Mouse (Mus musculus): ENCODE results near the gene Ttpal. TPM values are rescaled to one million over a fixed set of nuclear protein-coding genes. Genes with fewer than 3 reads are reported as not detected.

Ttpal gene
- polyA plus RNA-seq, 2 experiments = 25.3 to 48.0 TPM

DNA sequence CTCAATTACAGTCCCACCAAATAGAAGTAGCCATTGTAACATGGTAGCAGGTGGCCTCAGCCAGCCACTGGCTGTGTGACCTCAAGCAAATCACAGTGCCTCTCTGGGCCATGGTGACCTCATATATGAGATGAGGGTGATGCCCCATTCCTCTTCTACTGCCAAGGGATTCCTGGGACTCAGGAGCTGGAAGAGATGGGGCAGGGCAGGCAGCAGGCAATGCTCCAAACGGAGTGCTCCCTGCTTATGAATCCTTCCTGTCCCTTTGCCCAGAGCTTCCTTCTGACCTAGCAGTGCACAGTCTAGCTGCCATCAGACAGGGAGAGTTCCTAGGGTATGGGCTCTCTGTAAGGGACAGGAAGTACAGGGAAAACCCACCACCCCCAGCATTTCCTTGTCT lies 43.6 kb upstream of the Ttpal start:
- Histone ChIP-seq H3K4me3 (replicated peaks; ENCODE audit: low read length) (no peak overlapping the region), H3K27me3 (ENCODE audit: control insufficient read depth, insufficient read depth, low read length) (no peaks in the 10 kb centered on the region), H3K27ac (replicated peaks; ENCODE audit: low read depth, low read length) (no peak overlapping the region), H3K36me3 (ENCODE audit: control insufficient read depth, insufficient read depth, low read length) (no peaks in the 10 kb centered on the region), H3K9ac (ENCODE audit: low read depth, low read length, severe bottlenecking) (no peak overlapping the region), H3K4me2 (replicated peaks; ENCODE audit: low read depth, low read length, severe bottlenecking) (no peak overlapping the region), H3K4me1 (ENCODE audit: control insufficient read depth, insufficient read depth, low read length) (no peaks in the 10 kb centered on the region), H3K9me3 (ENCODE audit: control insufficient read depth, low read length) (no peaks in the 10 kb centered on the region)
- WGBS = 83% methylated on average over 1 of the region's 1 CpGs
- no peak for TF ChIP-seq POLR2A (IDR thresholded peaks at IDR 0.05; ENCODE audit: borderline replicate concordance, extremely low read depth, insufficient read depth, insufficient read length)
- ATAC-seq (ENCODE audit: low FRiP score, low read depth) (no peak), DNase-seq (ENCODE audit: low spot score) (no peak)

DNA sequence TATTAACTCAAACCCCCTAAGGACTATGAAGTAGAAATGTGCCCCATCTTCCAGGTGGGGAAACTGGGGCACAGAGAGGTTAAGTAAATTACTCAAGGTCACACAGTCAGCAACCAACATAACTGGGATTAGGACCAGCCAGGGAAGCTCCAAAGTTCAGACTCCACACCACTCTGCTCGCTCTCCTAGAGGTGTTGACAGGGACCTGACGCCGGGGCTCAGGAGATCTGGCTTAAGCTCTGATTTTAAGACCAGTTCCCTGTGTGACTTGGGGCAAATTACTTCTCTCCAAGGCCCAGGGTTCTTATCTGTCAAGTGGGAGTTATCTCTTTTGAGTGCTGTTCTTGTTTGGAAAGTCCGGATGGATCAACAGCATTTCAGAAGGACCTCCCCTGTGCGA lies 42.9 kb upstream of the Ttpal start:
- no peak for ATAC-seq (ENCODE audit: low FRiP score, low read depth)

DNA sequence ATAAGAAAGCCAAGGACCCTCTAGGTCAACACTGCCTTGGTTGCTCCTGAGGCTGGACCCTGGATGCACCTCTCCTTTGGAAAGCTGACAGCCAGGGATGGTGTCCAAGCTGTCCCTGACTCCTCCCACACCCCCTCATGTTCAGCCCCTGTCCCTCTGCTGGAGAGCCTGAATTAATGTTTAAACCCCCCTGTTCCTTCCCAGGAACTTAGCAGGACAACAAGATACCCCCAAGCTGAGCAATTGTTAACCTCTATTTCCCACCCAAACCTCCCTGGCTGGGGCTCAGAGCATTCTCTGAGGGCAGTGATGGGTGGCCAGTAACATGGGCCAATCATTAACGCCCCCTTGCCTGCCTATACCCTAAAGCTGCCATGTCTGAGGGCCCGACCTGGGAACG lies 41.9 kb upstream of the Ttpal start:
- Histone ChIP-seq H3K4me1 (ENCODE audit: control insufficient read depth, insufficient read depth, low read length) (no peaks in the 10 kb centered on the region), H3K27me3 (ENCODE audit: control insufficient read depth, insufficient read depth, low read length) (no peaks in the 10 kb centered on the region), H3K9ac (ENCODE audit: low read depth, low read length, severe bottlenecking) (no peak overlapping the region), H3K27ac (replicated peaks; ENCODE audit: low read depth, low read length) (no peak overlapping the region), H3K9me3 (ENCODE audit: control insufficient read depth, low read length) (no peaks in the 10 kb centered on the region), H3K36me3 (ENCODE audit: control insufficient read depth, insufficient read depth, low read length) (no peaks in the 10 kb centered on the region), H3K4me3 (replicated peaks; ENCODE audit: low read length) (no peak overlapping the region), H3K4me2 (replicated peaks; ENCODE audit: low read depth, low read length, severe bottlenecking) (no peak overlapping the region)
- no peak for TF ChIP-seq POLR2A (IDR thresholded peaks at IDR 0.05; ENCODE audit: borderline replicate concordance, extremely low read depth, insufficient read depth, insufficient read length)
- WGBS = 78% methylated on average over 3 of the region's 3 CpGs
- ATAC-seq (ENCODE audit: low FRiP score, low read depth) (no peak), DNase-seq (ENCODE audit: low spot score) (no peak)

More for the DNA sequence above, 42.9 kb upstream of the Ttpal start:
- no peak for DNase-seq (ENCODE audit: low spot score)
- H3K36me3 ChIP-seq (ENCODE audit: control insufficient read depth, insufficient read depth, low read length) = no peaks in the 10 kb centered on the region
- no peak overlapping the region for H3K4me3 ChIP-seq (replicated peaks; ENCODE audit: low read length)
- no peaks in the 10 kb centered on the region for H3K27me3 ChIP-seq (ENCODE audit: control insufficient read depth, insufficient read depth, low read length)
- no peak for TF ChIP-seq POLR2A (IDR thresholded peaks at IDR 0.05; ENCODE audit: borderline replicate concordance, extremely low read depth, insufficient read depth, insufficient read length)
- H3K9me3 ChIP-seq (ENCODE audit: control insufficient read depth, low read length) = no peaks in the 10 kb centered on the region
- 79% methylated on average over 5 of the region's 5 CpGs for WGBS
- no peaks in the 10 kb centered on the region for H3K4me1 ChIP-seq (ENCODE audit: control insufficient read depth, insufficient read depth, low read length)
- H3K27ac ChIP-seq (replicated peaks; ENCODE audit: low read depth, low read length) = no peak overlapping the region
- no peak overlapping the region for H3K9ac ChIP-seq (ENCODE audit: low read depth, low read length, severe bottlenecking)
- no peak overlapping the region for H3K4me2 ChIP-seq (replicated peaks; ENCODE audit: low read depth, low read length, severe bottlenecking)

DNA sequence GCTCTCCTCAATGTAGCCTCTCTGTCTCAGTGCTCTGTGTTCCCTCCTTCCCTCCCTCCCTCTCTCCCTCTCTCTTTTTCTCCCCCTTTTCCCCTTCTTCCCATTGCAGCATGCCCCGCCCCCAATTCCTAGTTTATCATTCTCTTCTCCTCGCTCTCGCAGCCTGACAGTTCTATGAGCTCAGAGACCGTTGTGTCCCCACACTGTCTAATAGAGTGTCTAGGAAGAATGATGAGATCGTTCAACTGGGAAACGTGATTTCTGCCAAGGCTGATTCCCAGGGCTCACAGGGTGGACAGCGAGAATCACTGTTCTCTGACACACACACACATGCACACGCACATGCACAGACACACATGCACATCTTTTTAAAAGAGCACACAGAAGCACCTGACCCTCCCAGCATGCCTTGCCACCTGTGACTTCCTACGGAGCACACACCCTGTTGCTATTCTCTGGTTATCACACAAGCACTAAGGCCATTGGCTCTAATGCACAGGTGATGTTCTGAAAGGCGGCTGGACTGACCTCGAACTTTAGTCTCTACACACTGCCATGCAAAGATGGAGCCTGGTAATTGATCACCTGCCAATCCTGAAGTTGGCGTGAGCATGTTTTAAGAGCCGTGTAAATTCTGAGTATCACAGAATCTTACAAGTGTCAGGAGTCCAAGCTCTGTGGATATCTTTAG lies 40.7 kb upstream of the Ttpal start:
- H3K27me3 ChIP-seq (ENCODE audit: control insufficient read depth, insufficient read depth, low read length) = no peaks in the 10 kb centered on the region
- ATAC-seq (ENCODE audit: low FRiP score, low read depth) = no peak
- no peaks in the 10 kb centered on the region for H3K4me1 ChIP-seq (ENCODE audit: control insufficient read depth, insufficient read depth, low read length)
- DNase-seq (ENCODE audit: low spot score) = no peak
- H3K4me2 ChIP-seq (replicated peaks; ENCODE audit: low read depth, low read length, severe bottlenecking) = no peak overlapping the region
- no peak overlapping the region for H3K27ac ChIP-seq (replicated peaks; ENCODE audit: low read depth, low read length)
- 76% methylated on average over 13 of the region's 13 CpGs for WGBS
- H3K36me3 ChIP-seq (ENCODE audit: control insufficient read depth, insufficient read depth, low read length) = no peaks in the 10 kb centered on the region
- no peak for TF ChIP-seq POLR2A (IDR thresholded peaks at IDR 0.05; ENCODE audit: borderline replicate concordance, extremely low read depth, insufficient read depth, insufficient read length)
- H3K9ac ChIP-seq (ENCODE audit: low read depth, low read length, severe bottlenecking) = no peak overlapping the region
- no peak overlapping the region for H3K4me3 ChIP-seq (replicated peaks; ENCODE audit: low read length)
- no peaks in the 10 kb centered on the region for H3K9me3 ChIP-seq (ENCODE audit: control insufficient read depth, low read length)

DNA sequence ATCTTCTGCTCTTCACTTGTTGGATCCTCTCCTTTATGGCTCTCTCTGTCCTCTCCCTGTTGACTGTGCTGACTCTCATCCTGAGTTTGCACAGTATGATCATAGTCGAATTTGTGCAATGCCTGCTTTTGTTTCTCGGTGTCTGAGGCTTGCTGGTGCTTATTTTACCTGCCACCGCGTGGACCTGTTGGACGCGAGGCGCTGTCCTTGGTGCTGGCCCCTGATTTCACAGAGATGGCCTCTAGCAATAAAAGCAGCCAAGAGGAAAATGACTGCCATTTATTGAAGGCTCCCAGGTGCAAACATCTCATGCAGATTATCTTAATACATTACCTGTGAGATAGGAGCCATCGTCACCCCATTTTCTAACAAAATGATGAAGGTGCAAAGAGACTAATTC lies 37.5 kb upstream of the Ttpal start:
- no peak for ATAC-seq (ENCODE audit: low FRiP score, low read depth)
- H3K9ac ChIP-seq (ENCODE audit: low read depth, low read length, severe bottlenecking) = no peak overlapping the region
- H3K36me3 ChIP-seq (ENCODE audit: control insufficient read depth, insufficient read depth, low read length) = no peaks in the 10 kb centered on the region
- no peak overlapping the region for H3K4me3 ChIP-seq (replicated peaks; ENCODE audit: low read length)
- no peaks in the 10 kb centered on the region for H3K4me1 ChIP-seq (ENCODE audit: control insufficient read depth, insufficient read depth, low read length)
- H3K4me2 ChIP-seq (replicated peaks; ENCODE audit: low read depth, low read length, severe bottlenecking) = no peak overlapping the region
- no peaks in the 10 kb centered on the region for H3K27me3 ChIP-seq (ENCODE audit: control insufficient read depth, insufficient read depth, low read length)
- no peak for TF ChIP-seq POLR2A (IDR thresholded peaks at IDR 0.05; ENCODE audit: borderline replicate concordance, extremely low read depth, insufficient read depth, insufficient read length)
- H3K27ac ChIP-seq (replicated peaks; ENCODE audit: low read depth, low read length) = no peak overlapping the region
- peak; percentile 37 for DNase-seq (ENCODE audit: low spot score)
- H3K9me3 ChIP-seq (ENCODE audit: control insufficient read depth, low read length) = no peaks in the 10 kb centered on the region
- 23% methylated on average over 8 of the region's 8 CpGs for WGBS
